Mouse (Mus musculus) thymus, postnatal 25 days (tissue): ENCODE measurements around the gene Cdc42ep5.

Experiments used
- DNase-seq: peaks from one replicate; pipeline ENCODE4 v3.0.0; 2022

Gene Cdc42ep5

GRCm38 (mm10) chr7:4124856-4125255, 39.8 kb downstream of the Cdc42ep5 start:
- no peak for DNase-seq

GRCm38 (mm10) chr7:4124315-4124759, 40.3 kb downstream of the Cdc42ep5 start:
- DNase-seq: peak; percentile 30

- DNase-seq: no peak
Observed at GRCm38 (mm10) chr7:4123732-4124131, 40.9 kb downstream of the Cdc42ep5 start.

- DNase-seq: no peak
Observed at GRCm38 (mm10) chr7:4122783-4123182, 41.9 kb downstream of the Cdc42ep5 start.

GRCm38 (mm10) chr7:4122076-4122768, 42.4 kb downstream of the Cdc42ep5 start:
- no peak for DNase-seq

- DNase-seq: no peak
Observed at GRCm38 (mm10) chr7:4119976-4120921, 44.4 kb downstream of the Cdc42ep5 start.

- DNase-seq: peak; percentile 46
Observed at GRCm38 (mm10) chr7:4119344-4119902, 45.2 kb downstream of the Cdc42ep5 start, which contains the start of gene Ttyh1. Ttyh1 (plus strand) TSS chr7:4119408.

GRCm38 (mm10) chr7:4117050-4117814, 47.4 kb downstream of the Cdc42ep5 start:
- no peak for DNase-seq

- no peak for DNase-seq
Observed at GRCm38 (mm10) chr7:4111766-4112165, 52.9 kb downstream of the Cdc42ep5 start.

- DNase-seq: peak; percentile 14
Observed at GRCm38 (mm10) chr7:4103411-4103810, 61.2 kb downstream of the Cdc42ep5 start.
